Mouse (Mus musculus): ENCODE data around the gene Gm5286.
"Not testable (repeated sequence)": the region's sequence is repeated elsewhere in the genome, so short reads cannot be mapped to it uniquely, and the experiment has no call there.

Gm5286 gene

DNA sequence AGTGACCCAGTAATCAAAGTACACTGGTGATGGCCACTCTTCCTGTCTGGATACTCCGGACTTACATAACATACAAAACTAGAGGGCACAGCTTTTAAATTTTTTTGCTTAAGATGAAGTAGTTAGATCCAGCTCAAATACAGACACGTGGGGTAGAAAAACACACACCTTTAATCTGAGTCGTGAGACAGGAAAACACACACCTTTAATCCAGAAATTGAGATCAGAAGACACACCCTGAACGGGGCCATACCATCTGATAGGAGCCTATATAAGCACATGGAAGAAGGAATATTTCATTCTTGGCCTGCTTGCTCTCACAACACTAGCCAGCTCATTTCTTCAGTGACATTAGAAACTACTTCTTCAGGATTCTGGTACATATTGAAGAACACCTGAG lies at the start of gene Gm5286:
TSS of gene Gm5286 (plus strand) at position 301 of the 400 bp plus-strand sequence.
- not testable (repeated sequence) for DNase-seq (ENCODE audit: low spot score in 2 of 2)

GRCm38 (mm10) chr3:94167351-94167750 lies 29.2 kb upstream of the Gm5286 start:
- DNase-seq (ENCODE audit: low spot score in 2 of 2) = not testable (repeated sequence)

GRCm38 (mm10) chr3:94178093-94178492 lies 18.4 kb upstream of the Gm5286 start, which contains the start of gene Gm10696:
Gm10696 (minus strand) TSS chr3:94178193.
- not testable (repeated sequence) for DNase-seq (ENCODE audit: low spot score in 2 of 2)

All from left cerebral cortex, adult 9 months (tissue).